Mouse (Mus musculus) lung, postnatal 0 days (tissue): ENCODE results near the gene Shld2. TPM values are rescaled to one million over a fixed set of nuclear protein-coding genes. Genes with fewer than 3 reads are reported as not detected.
A peak's percentile ranks its signal among the peaks of the same experiment; 100 is the strongest.
"Not testable (repeated sequence)": the region's sequence is repeated elsewhere in the genome, so short reads cannot be mapped to it uniquely, and the experiment has no call there.

Experiments used
- ATAC-seq: fragments of 200-750 bp; cut with Nextera tagmentation; 2 replicates; pipeline ENCODE4 v1.8.0; 2017; ENCODE audit warnings: moderate library complexity
- DNase-seq: peaks from one replicate; pipeline ENCODE4 v3.0.0-alpha.2; 2016; ENCODE audit warnings: low spot score
- H3K27ac ChIP-seq: fragments of 300-500 bp; sonication (generic); 2 replicates; pipeline ENCODE4 v1.5.1; 2014; ENCODE audit warnings: antibody characterized with exemption, mild to moderate bottlenecking, low read length, mixed read lengths
- H3K27me3 ChIP-seq: fragments of 300-500 bp; sonication (generic); replicated peaks from 2 replicates; pipeline ENCODE4 v1.6.1; 2014; ENCODE audit warnings: low read length, mixed read lengths; ENCODE audit not compliant: insufficient read depth
- H3K36me3 ChIP-seq: fragments of 300-500 bp; sonication (generic); 2 replicates; pipeline ENCODE4 v1.6.1; 2014; ENCODE audit warnings: low read length, mixed read lengths; ENCODE audit not compliant: insufficient read depth
- H3K4me1 ChIP-seq: fragments of 300-500 bp; sonication (generic); 2 replicates; pipeline ENCODE4 v1.6.1; 2014; ENCODE audit warnings: antibody characterized with exemption, low read depth, low read length, mixed read lengths; ENCODE audit not compliant: insufficient read depth
- H3K4me2 ChIP-seq: fragments of 300-500 bp; sonication (generic); replicated peaks from 2 replicates; pipeline ENCODE4 v1.6.1; 2014; ENCODE audit warnings: low read depth, mild to moderate bottlenecking, low read length, moderate library complexity, mixed read lengths
- H3K4me3 ChIP-seq: fragments of 300-500 bp; sonication (generic); 2 replicates; pipeline ENCODE4 v1.5.1; 2014; ENCODE audit warnings: low read depth, low read length
- H3K9ac ChIP-seq: fragments of 300-500 bp; sonication (generic); replicated peaks from 2 replicates; pipeline ENCODE4 v1.6.1; 2014; ENCODE audit warnings: low read depth, mild to moderate bottlenecking
- H3K9me3 ChIP-seq: fragments of 300-500 bp; sonication (generic); 2 replicates; pipeline ENCODE4 v1.6.1; 2016; ENCODE audit warnings: low read length, mixed read lengths
- CTCF ChIP-seq: IDR thresholded peaks from 2 replicates; pipeline ENCODE4 v1.5.1; 2016; ENCODE audit warnings: antibody characterized with exemption, mild to moderate bottlenecking
- EP300 ChIP-seq: IDR thresholded peaks from 2 replicates; pipeline ENCODE4 v1.6.1; 2016; ENCODE audit warnings: antibody characterized with exemption, mild to moderate bottlenecking, control low read depth
- WGBS: fragments of 180-500 bp; shearing (Covaris S2); extraction: QIAGEN DNeasy Blood & Tissue Kit; methylation state at CpG from one replicate; pipeline ENCODE4 v1.1.7; 2014; 5-methylcytosine and 5-hydroxymethylcytosine counted together
- polyA plus RNA-seq: library from polyadenylated mRNA; unstranded; fragments of >200 nt; fragmentation: Nextera tagmentation; extraction: Ambion mirVana; gene quantifications from 2 replicates; pipeline ENCODE4 v1.2.1, GENCODE M21; 2015

The Shld2 gene
- polyA plus RNA-seq, 1 experiment from 2014 or later: 7.5 TPM

DNA sequence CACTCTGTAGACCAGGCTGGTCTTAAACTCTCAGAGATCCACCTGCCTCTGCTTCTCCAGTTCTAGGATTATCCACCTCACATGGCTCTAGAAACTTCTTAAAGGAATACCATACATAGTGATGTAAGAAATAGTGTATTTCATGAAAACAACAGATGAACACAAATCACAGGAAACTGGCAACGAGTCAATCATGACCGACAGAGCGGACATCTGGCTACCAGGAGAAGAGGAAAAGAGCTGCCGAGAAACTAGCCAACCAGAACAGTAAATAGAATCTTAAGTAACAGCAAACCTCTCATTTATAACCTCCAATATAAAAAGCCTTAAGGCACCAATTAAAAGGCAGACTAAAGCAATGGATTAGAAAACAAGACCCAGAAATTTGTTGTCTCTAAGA is 30.6 kb downstream of the Shld2 start:
- H3K9ac ChIP-seq: no peak overlapping the region
- TF ChIP-seq CTCF: no peak
- TF ChIP-seq EP300: no peak
- H3K36me3 ChIP-seq: no peaks in the 10 kb centered on the region
- no peaks in the 10 kb centered on the region for H3K9me3 ChIP-seq
- no peak overlapping the region for H3K4me2 ChIP-seq
- DNase-seq (no peak), ATAC-seq (no peak)
- no peaks in the 10 kb centered on the region for H3K27me3 ChIP-seq
- 71% methylated on average over 4 of the region's 4 CpGs for WGBS
- H3K27ac ChIP-seq: no peak overlapping the region
- no peaks in the 10 kb centered on the region for H3K4me1 ChIP-seq
- H3K4me3 ChIP-seq: no peak overlapping the region

DNA sequence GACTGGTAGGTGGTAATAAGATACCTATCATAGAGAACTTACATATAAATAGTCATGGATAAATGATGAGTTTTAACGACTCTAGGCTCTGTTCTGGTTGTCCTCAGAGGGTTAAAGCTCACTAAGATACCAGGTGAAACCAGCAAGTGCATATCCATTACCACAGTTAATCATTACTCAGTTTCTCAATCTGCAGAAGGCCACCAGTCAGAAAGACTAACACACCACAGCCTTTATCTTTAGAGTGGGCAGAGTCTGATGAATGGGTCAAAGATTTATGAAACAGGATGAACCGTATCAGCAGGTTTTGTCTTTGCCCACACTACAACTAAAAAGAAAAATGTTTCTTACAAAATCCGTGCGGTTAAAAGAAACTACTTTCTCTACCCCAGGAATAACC is 35.1 kb downstream of the Shld2 start:
- H3K4me3 ChIP-seq: no peak overlapping the region
- H3K27ac ChIP-seq: no peak overlapping the region
- DNase-seq (no peak), ATAC-seq (no peak)
- H3K4me1 ChIP-seq: no peaks in the 10 kb centered on the region
- 60% methylated on average over 4 of the region's 4 CpGs for whole genome bisulfite sequencing
- no peaks in the 10 kb centered on the region for H3K9me3 ChIP-seq
- no peaks in the 10 kb centered on the region for H3K36me3 ChIP-seq
- no peak overlapping the region for H3K4me2 ChIP-seq
- no peaks in the 10 kb centered on the region for H3K27me3 ChIP-seq
- H3K9ac ChIP-seq: no peak overlapping the region
- TF ChIP-seq EP300 (no peak), CTCF (no peak)

DNA sequence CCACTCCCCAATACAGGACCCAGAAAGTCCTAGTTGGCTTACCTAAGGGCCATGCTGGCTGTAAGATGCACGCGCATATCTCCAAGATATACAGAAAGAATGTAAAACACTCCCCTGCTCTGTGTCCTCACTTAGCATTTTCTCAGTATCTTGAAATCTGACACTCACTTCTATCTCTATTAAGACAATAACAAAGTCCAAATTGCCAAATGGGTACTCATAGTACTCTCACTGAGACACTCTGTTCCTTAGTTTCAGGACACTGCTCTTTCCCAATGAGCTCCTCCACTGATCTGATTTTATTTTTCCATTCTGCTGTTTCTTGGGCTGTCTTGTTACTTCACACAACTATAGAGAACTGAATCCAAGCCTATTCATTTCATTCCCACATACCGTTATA is 36.2 kb downstream of the Shld2 start:
- no peak for TF ChIP-seq CTCF
- TF ChIP-seq EP300: peak; percentile 90
- H3K4me3 ChIP-seq: no peak overlapping the region
- no peak overlapping the region for H3K4me2 ChIP-seq
- ATAC-seq (no peak), DNase-seq (peak; percentile 38)
- no peaks in the 10 kb centered on the region for H3K27me3 ChIP-seq
- no peak overlapping the region for H3K9ac ChIP-seq
- no peaks in the 10 kb centered on the region for H3K4me1 ChIP-seq
- no peaks in the 10 kb centered on the region for H3K9me3 ChIP-seq
- H3K36me3 ChIP-seq: no peaks in the 10 kb centered on the region
- H3K27ac ChIP-seq: no peak overlapping the region
- 91% methylated on average over 3 of the region's 3 CpGs for WGBS

DNA sequence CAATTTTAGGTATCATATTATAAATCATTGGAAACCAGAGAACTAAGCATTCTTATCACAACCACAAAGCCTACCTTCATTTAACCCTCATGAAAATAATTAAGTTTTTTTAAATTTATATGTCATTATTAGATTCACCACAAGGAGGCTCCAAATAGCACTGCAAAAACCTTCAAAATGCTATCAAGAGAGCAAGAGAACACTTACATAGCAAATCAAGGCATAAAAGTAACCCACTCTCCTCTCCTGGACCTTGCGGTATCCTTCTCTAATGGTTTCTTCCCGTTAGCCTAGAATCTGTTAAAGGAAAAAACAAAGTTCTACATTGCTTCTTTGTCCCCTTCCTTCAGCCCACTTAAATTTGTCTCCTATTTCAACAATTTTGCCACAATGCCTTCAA is 37.0 kb downstream of the Shld2 start:
- Histone ChIP-seq H3K9me3 (no peaks in the 10 kb centered on the region), H3K4me3 (no peak overlapping the region), H3K9ac (no peak overlapping the region), H3K4me1 (no peaks in the 10 kb centered on the region), H3K36me3 (no peaks in the 10 kb centered on the region), H3K27me3 (no peaks in the 10 kb centered on the region), H3K4me2 (no peak overlapping the region), H3K27ac (no peak overlapping the region)
- DNase-seq (peak; percentile 81), ATAC-seq (no peak)
- TF ChIP-seq EP300: no peak
- TF ChIP-seq CTCF: peak; percentile 72
- 54% methylated on average over 2 of the region's 2 CpGs for WGBS

DNA sequence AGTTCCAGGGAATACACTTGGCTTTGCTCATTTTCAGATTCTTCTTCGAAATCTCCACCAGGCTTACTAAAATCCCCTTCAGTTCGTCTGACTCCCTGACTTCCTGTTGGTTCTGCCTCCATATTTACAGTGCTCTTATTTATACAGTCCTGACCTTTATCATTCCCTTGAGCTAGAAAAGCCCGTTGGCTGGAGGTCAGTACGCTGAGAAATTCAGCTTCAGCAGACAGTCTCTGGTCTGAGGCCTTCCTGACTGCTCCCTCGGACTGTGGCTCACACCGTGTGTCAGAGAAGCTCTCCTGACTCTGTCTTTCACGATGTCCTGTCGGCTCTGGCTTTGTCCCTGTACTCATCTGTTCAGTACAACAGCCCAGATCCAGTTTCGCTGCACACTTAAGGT is 42.2 kb downstream of the Shld2 start:
- Histone ChIP-seq H3K27ac (no peak overlapping the region), H3K9ac (no peak overlapping the region), H3K27me3 (no peaks in the 10 kb centered on the region), H3K4me1 (no peaks in the 10 kb centered on the region), H3K36me3 (no peaks in the 10 kb centered on the region), H3K9me3 (no peaks in the 10 kb centered on the region), H3K4me2 (no peak overlapping the region), H3K4me3 (no peak overlapping the region)
- TF ChIP-seq CTCF: no peak
- no peak for TF ChIP-seq EP300
- ATAC-seq (no peak), DNase-seq (no peak)
- WGBS: 37% methylated on average over 9 of the region's 9 CpGs

DNA sequence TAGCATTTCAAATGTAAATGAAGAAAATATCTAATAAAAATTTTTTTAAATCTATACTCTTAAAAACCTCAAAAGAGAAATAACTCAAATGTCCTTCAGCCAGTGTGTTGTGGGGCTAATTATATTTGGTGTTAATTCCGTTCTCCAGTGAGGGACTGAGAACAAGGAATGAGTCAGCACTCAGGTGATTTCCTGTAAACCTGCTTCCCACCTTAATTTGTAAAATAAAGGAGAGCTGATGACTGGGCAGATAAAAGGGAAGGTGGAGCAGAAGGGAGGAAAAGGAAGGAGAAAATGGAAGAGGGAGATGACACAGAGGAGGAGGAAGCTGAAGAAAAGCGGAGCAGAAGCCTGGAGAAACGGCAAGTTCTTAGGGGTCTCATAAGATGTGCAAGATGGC is 51.8 kb downstream of the Shld2 start:
- WGBS: 76% methylated on average over 3 of the region's 3 CpGs
- not testable (repeated sequence) for H3K9ac ChIP-seq, H3K4me3 ChIP-seq, DNase-seq, H3K27me3 ChIP-seq, H3K36me3 ChIP-seq, ATAC-seq, H3K9me3 ChIP-seq, H3K27ac ChIP-seq, H3K4me2 ChIP-seq, H3K4me1 ChIP-seq

DNA sequence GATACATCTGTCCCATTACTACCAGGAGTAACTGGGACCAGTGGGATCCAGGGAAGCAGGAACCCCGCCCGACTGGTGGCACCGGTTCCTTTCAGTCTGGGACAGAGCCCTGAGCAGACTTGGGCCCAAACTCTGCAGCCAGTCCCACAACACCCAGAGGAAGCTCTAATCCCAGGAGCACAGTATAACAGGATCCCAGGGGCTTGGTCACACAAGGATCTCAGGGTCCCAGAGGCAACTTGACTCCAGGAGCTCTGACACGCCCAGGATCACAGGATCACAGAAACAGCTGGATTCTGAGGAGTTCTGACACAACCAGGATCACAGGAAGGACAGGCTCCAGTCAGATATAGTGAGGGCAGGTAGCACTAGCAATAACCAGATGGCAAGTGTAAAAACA is 57.0 kb downstream of the Shld2 start:
- DNase-seq (no peak), ATAC-seq (no peak)
- 59% methylated on average over 4 of the region's 4 CpGs for WGBS
- Histone ChIP-seq H3K4me1 (no peaks in the 10 kb centered on the region), H3K27ac (no peak overlapping the region), H3K9ac (no peak overlapping the region), H3K9me3 (no peaks in the 10 kb centered on the region), H3K4me2 (no peak overlapping the region), H3K27me3 (no peaks in the 10 kb centered on the region), H3K36me3 (no peaks in the 10 kb centered on the region), H3K4me3 (no peak overlapping the region)
- TF ChIP-seq CTCF: no peak
- TF ChIP-seq EP300: no peak
